Mouse (Mus musculus): Measurements from ENCODE around the gene Iqcd. TPM values are rescaled to one million over a fixed set of nuclear protein-coding genes. Genes with fewer than 3 reads are reported as not detected.

Gene Iqcd
- polyA plus RNA-seq, 1 experiment from 2014 or later: 1.0 TPM

DNA sequence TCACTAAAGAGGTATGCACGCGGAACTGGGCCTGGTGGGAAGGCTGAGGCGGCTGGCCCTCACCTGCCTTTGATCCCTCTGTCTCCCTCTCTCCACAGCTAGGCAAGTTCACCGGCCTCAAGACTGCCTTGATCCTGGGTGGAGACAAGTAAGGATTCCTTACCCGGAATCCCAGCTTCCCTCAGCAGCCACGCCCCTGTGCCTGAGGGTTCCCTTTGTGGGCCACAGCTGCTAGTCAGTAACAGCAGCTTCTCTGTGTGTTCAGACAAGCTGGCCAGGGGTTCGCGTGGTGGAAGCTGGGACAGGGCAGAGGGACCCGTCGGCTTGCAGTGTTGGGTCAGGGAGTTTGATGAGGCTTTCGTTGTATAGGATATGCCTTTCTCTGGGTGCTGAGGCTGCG lies 30.0 kb downstream of the Iqcd start:
- Histone ChIP-seq H3K4me1 (replicated peaks; ENCODE audit: control insufficient read depth, insufficient read depth, low read length) (peaks cover 13% of the 10 kb centered on the region), H3K27me3 (replicated peaks; ENCODE audit: control insufficient read depth, insufficient read depth, low read length) (no peaks in the 10 kb centered on the region), H3K27ac (ENCODE audit: low read length) (no peak overlapping the region), H3K36me3 (ENCODE audit: control insufficient read depth, insufficient read depth) (peaks cover 15% of the 10 kb centered on the region), H3K9me3 (ENCODE audit: control insufficient read depth, low read length) (peaks cover 2% of the 10 kb centered on the region; the same call in 1 of the 2 replicates), H3K9ac (replicated peaks; ENCODE audit: low read depth, low read length) (no peak overlapping the region), H3K4me2 (ENCODE audit: low read length) (no peak overlapping the region), H3K4me3 (replicated peaks; ENCODE audit: low read length) (no peak overlapping the region)
- ATAC-seq: no peak
- WGBS: 83% methylated on average over 12 of the region's 12 CpGs

DNA sequence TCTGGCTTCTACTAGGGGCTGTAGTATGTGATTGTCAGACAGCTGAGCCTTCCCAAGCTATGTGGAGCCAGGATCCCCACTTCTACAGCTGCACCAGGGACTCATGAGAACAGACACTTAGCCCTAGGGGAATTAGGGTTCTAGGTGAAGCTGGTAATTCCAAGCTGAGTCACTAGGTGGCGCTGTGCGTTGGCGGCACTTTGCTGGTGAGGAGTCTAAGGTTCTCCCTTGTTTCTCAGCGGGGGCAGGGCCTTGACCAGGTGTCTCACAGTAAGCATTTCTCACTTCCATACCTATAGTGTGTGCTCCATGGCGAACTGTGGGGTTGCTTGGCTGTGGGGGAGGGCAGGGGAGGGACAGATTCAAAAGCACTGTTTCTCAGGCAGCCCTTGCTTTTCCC lies 30.4 kb downstream of the Iqcd start:
- H3K4me3 ChIP-seq (replicated peaks; ENCODE audit: low read length): no peak overlapping the region
- H3K27ac ChIP-seq (ENCODE audit: low read length): no peak overlapping the region
- no peak for ATAC-seq
- peaks cover 2% of the 10 kb centered on the region; the same call in 1 of the 2 replicates for H3K9me3 ChIP-seq (ENCODE audit: control insufficient read depth, low read length)
- WGBS: 12% methylated on average over 5 of the region's 5 CpGs
- H3K4me1 ChIP-seq (replicated peaks; ENCODE audit: control insufficient read depth, insufficient read depth, low read length): peaks cover 9% of the 10 kb centered on the region
- no peak overlapping the region for H3K9ac ChIP-seq (replicated peaks; ENCODE audit: low read depth, low read length)
- H3K4me2 ChIP-seq (ENCODE audit: low read length): no peak overlapping the region
- H3K27me3 ChIP-seq (replicated peaks; ENCODE audit: control insufficient read depth, insufficient read depth, low read length): no peaks in the 10 kb centered on the region
- peaks cover 17% of the 10 kb centered on the region for H3K36me3 ChIP-seq (ENCODE audit: control insufficient read depth, insufficient read depth)

DNA sequence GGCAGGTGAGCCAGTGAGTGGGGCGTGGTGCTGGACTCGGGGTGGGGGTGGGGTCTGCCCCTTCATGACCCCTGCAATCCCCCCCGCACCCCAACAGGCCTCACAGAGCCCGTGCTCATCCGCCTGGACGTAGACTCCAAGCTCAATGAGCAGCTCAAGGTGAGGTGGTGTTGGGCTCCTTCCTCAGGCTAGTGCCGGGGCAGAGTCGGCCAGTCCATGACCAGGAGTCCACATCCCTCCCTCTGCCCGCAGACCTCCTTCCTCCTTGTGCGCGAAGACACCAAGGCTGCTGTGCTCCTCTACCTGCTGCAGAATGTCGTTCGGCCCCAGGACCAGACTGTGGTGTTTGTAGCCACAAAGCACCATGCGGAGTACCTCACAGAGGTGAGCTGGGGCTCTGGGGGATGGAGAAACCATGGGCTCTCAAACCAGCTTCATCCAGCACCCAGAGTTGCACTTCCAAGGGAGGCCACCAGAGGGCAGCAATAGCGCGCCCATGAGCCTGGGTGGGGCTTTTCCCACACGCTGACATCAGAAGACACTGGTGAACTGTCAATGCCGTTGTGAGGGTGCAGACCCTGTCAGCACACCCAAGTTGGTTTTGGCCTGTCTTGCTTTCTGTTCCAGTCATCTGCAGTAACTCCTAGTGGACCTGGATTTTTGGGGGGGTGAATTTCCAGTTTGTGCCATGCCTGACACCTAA lies 31.7 kb downstream of the Iqcd start:
- Histone ChIP-seq H3K4me3 (replicated peaks; ENCODE audit: low read length) (no peak overlapping the region), H3K9ac (replicated peaks; ENCODE audit: low read depth, low read length) (no peak overlapping the region), H3K27ac (ENCODE audit: low read length) (no peak overlapping the region), H3K4me2 (ENCODE audit: low read length) (no peak overlapping the region), H3K4me1 (replicated peaks; ENCODE audit: control insufficient read depth, insufficient read depth, low read length) (peaks cover 8% of the 10 kb centered on the region), H3K9me3 (ENCODE audit: control insufficient read depth, low read length) (peaks cover 2% of the 10 kb centered on the region; the same call in 1 of the 2 replicates), H3K27me3 (replicated peaks; ENCODE audit: control insufficient read depth, insufficient read depth, low read length) (no peaks in the 10 kb centered on the region), H3K36me3 (ENCODE audit: control insufficient read depth, insufficient read depth) (peaks cover 20% of the 10 kb centered on the region)
- WGBS: 67% methylated on average over 18 of the region's 18 CpGs
- ATAC-seq: peak; percentile 43

DNA sequence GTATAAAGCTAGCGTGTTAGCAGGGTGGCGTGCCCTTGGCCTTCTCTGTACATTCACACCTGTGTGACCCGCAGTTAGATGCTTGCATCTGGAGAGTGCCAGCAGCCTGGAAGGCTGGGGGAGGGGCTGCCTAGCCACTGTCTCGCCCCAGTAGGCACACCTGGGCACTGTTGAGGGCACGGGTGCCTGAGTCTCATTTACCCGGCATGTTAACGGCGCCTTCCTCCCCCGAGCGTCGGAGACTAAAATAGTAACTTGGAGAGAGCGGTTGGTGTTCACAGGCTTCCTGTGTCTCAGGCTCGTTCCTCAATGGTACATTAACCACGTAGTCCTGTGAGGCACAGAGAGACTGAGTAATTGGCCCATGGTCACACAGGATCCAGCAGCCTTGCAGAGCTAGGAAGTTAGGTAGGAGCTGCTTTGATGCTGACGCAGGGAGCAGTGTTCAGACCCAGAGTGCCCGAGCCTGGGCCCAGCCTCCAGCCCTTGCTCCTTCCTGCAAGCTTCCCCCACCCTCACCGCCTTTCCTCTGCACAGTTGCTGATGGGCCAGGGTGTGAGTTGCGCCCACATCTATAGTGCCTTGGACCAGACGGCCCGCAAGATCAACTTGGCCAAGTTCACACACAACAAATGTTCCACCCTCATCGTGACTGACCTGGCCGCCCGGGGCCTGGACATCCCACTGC lies 32.4 kb downstream of the Iqcd start:
- H3K27me3 ChIP-seq (replicated peaks; ENCODE audit: control insufficient read depth, insufficient read depth, low read length): no peaks in the 10 kb centered on the region
- no peak overlapping the region for H3K27ac ChIP-seq (ENCODE audit: low read length)
- H3K4me2 ChIP-seq (ENCODE audit: low read length): no peak overlapping the region
- 96% methylated on average over 23 of the region's 23 CpGs for WGBS
- peak; percentile 4; the same call in 1 of the 2 replicates for ATAC-seq
- H3K9me3 ChIP-seq (ENCODE audit: control insufficient read depth, low read length): no peaks in the 10 kb centered on the region
- no peak overlapping the region for H3K9ac ChIP-seq (replicated peaks; ENCODE audit: low read depth, low read length)
- peaks cover 20% of the 10 kb centered on the region for H3K36me3 ChIP-seq (ENCODE audit: control insufficient read depth, insufficient read depth)
- peaks cover 8% of the 10 kb centered on the region for H3K4me1 ChIP-seq (replicated peaks; ENCODE audit: control insufficient read depth, insufficient read depth, low read length)
- H3K4me3 ChIP-seq (replicated peaks; ENCODE audit: low read length): no peak overlapping the region

DNA sequence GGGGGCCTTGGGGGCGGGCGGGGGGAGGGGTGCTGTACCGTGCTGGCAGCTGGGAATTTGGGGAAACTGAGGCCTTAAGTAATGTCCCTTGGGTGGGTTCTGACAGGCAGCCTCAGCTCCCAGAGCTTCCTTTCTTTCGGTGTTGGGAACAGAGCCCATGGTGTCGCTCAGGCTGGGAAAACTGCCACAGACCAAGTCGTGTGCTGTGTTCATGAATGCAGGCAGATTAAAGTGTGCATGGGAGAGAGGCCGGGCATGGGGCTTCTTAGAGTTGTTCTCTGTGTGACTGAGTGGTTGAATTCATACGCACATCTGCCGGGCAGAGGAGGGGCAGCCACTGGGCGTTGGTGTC lies 33.0 kb downstream of the Iqcd start:
- Histone ChIP-seq H3K27me3 (replicated peaks; ENCODE audit: control insufficient read depth, insufficient read depth, low read length) (no peaks in the 10 kb centered on the region), H3K4me1 (replicated peaks; ENCODE audit: control insufficient read depth, insufficient read depth, low read length) (peaks cover 8% of the 10 kb centered on the region), H3K9ac (replicated peaks; ENCODE audit: low read depth, low read length) (no peak overlapping the region), H3K36me3 (ENCODE audit: control insufficient read depth, insufficient read depth) (peaks cover 22% of the 10 kb centered on the region), H3K9me3 (ENCODE audit: control insufficient read depth, low read length) (no peaks in the 10 kb centered on the region), H3K27ac (ENCODE audit: low read length) (no peak overlapping the region), H3K4me3 (replicated peaks; ENCODE audit: low read length) (no peak overlapping the region), H3K4me2 (ENCODE audit: low read length) (no peak overlapping the region)
- 75% methylated on average over 10 of the region's 10 CpGs for WGBS
- no peak for ATAC-seq

DNA sequence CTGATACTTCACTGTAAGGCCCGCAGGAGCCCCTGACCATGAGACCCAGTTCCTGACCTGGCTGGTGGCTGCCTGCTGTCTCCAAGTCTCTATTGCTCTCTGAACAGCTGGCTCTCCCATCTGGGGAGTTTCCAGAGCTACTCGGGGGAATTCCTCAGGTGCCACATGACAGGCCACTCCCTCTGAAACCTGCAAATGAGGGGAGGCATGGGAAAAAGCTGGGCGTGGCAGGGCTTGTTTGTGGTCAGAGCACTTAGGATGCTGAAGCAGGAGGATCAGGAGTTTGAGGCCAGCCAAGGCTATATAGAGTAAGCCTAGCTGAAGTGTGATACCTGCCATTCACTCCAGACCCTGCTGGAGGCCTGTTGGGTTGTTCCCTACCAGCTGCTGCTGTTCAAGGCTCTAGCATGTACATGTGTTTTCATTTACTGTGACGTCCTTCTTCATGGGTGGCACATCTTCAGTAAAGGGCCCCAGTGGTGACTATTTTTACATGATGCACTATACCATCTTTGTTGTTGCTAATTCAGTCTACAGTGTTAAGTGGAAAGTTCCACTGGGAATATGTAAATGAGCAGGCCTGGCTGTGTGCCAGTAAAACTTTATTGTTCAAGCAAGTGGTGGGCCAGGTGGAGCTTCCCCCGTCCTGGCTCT lies 33.5 kb downstream of the Iqcd start:
- Histone ChIP-seq H3K4me1 (replicated peaks; ENCODE audit: control insufficient read depth, insufficient read depth, low read length) (peaks cover 8% of the 10 kb centered on the region), H3K4me3 (replicated peaks; ENCODE audit: low read length) (no peak overlapping the region), H3K4me2 (ENCODE audit: low read length) (no peak overlapping the region), H3K27me3 (replicated peaks; ENCODE audit: control insufficient read depth, insufficient read depth, low read length) (no peaks in the 10 kb centered on the region), H3K27ac (ENCODE audit: low read length) (no peak overlapping the region), H3K36me3 (ENCODE audit: control insufficient read depth, insufficient read depth) (peaks cover 27% of the 10 kb centered on the region), H3K9ac (replicated peaks; ENCODE audit: low read depth, low read length) (no peak overlapping the region), H3K9me3 (ENCODE audit: control insufficient read depth, low read length) (no peaks in the 10 kb centered on the region)
- no peak for ATAC-seq
- WGBS: 58% methylated on average over 5 of the region's 5 CpGs

DNA sequence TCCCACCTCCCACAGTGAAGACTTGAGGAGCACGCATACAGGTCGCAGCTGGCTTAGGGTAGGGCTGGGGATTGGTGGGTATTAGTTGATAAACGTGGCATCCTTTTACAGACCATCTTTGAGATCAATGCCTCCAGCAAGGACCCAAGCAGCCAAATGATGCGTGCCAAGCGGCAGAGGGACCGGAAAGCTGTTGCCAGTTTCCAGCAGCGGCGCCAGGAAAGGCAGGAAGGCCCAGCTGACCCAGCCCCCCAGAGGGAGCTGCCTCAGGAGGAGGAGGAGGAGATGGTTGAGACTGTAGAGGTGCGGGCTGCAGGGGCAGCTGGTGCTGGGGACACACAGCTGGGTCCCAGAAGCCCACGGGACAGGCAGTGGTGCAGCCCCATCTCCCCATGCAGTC lies 35.6 kb downstream of the Iqcd start:
- peaks cover 20% of the 10 kb centered on the region for H3K36me3 ChIP-seq (ENCODE audit: control insufficient read depth, insufficient read depth)
- H3K4me1 ChIP-seq (replicated peaks; ENCODE audit: control insufficient read depth, insufficient read depth, low read length): peaks cover 8% of the 10 kb centered on the region
- no peak overlapping the region for H3K4me3 ChIP-seq (replicated peaks; ENCODE audit: low read length)
- H3K9me3 ChIP-seq (ENCODE audit: control insufficient read depth, low read length): no peaks in the 10 kb centered on the region
- no peak overlapping the region for H3K4me2 ChIP-seq (ENCODE audit: low read length)
- H3K27me3 ChIP-seq (replicated peaks; ENCODE audit: control insufficient read depth, insufficient read depth, low read length): no peaks in the 10 kb centered on the region
- H3K27ac ChIP-seq (ENCODE audit: low read length): no peak overlapping the region
- H3K9ac ChIP-seq (replicated peaks; ENCODE audit: low read depth, low read length): no peak overlapping the region
- WGBS: 87% methylated on average over 10 of the region's 10 CpGs
- ATAC-seq: no peak

DNA sequence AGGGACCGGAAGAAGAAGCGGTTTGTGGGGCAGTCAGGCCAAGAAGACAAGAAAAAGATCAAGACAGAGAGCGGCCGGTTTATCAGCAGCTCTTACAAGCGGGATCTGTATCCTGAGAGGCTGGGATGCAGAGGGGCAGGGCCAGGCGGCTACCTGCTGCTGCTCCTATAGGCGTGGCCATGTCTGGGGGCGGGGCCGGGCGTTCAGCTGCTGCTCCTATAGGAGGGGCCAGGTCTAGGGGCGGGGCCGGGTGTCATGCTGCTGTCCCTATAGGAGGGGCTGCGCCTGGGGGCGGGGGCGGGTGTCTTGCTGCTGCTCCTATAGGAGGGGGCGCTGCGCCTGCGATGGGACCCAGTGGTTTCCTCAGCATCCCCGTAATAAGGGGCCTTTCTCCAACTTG lies 37.6 kb downstream of the Iqcd start:
- Histone ChIP-seq H3K9ac (replicated peaks; ENCODE audit: low read depth, low read length) (no peak overlapping the region), H3K27ac (ENCODE audit: low read length) (no peak overlapping the region), H3K27me3 (replicated peaks; ENCODE audit: control insufficient read depth, insufficient read depth, low read length) (no peaks in the 10 kb centered on the region), H3K36me3 (ENCODE audit: control insufficient read depth, insufficient read depth) (peaks cover 18% of the 10 kb centered on the region), H3K9me3 (ENCODE audit: control insufficient read depth, low read length) (no peaks in the 10 kb centered on the region), H3K4me1 (replicated peaks; ENCODE audit: control insufficient read depth, insufficient read depth, low read length) (peaks cover 8% of the 10 kb centered on the region), H3K4me3 (replicated peaks; ENCODE audit: low read length) (no peak overlapping the region), H3K4me2 (ENCODE audit: low read length) (no peak overlapping the region)
- no peak for ATAC-seq
- 21% methylated on average over 19 of the region's 19 CpGs for WGBS

DNA sequence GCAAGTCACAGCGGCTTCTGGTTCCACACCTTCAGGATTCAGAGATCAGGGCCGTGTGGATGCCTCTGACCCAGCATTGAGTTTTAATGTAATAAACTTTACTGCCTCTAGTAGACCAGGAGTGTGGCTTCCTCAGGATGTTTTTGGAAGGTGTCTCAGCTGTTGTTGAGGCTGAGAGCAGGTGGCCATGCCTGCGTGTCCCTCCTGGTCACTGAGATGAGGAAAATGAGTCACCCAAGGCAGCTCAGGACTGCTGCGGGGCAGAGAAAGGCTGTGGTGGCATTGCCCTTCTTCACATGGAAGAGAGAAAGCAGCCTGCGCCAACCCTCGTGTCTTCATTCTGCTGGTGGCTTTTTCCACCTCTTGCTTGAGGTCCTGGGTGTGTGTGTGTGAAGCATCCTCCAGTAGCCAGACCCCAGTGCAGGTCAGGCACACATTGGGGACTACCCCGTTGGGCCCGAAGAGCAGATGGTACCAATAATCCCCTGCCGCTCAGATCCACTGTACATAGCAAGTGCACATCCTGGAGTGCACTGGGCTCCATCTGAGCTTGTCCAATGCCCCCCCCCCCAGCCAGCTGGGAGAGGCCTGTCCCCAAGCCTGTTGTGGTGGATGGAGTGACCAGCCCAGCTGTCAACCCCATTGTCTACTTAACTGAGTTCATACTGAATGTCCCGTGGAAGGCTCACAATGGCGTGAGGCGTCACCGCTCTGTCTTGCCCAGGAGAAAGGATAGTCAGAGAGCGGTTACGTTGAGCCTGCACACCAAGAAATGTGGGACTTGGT lies 38.9 kb downstream of the Iqcd start:
- WGBS: 89% methylated on average over 15 of the region's 15 CpGs
- Histone ChIP-seq H3K4me1 (replicated peaks; ENCODE audit: control insufficient read depth, insufficient read depth, low read length) (no peaks in the 10 kb centered on the region), H3K4me3 (replicated peaks; ENCODE audit: low read length) (no peak overlapping the region), H3K9me3 (ENCODE audit: control insufficient read depth, low read length) (no peaks in the 10 kb centered on the region), H3K27ac (ENCODE audit: low read length) (no peak overlapping the region), H3K27me3 (replicated peaks; ENCODE audit: control insufficient read depth, insufficient read depth, low read length) (no peaks in the 10 kb centered on the region), H3K9ac (replicated peaks; ENCODE audit: low read depth, low read length) (no peak overlapping the region), H3K4me2 (ENCODE audit: low read length) (no peak overlapping the region), H3K36me3 (ENCODE audit: control insufficient read depth, insufficient read depth) (peaks cover 16% of the 10 kb centered on the region)
- no peak for ATAC-seq
